Mouse (Mus musculus) CD8-positive naive resting alpha-beta T cell, adult 2 months (primary cell): Measurements from ENCODE around the gene Ankrd33.

Experiments used
- DNase-seq, 2 experiments: peaks; one replicate each; pipeline ENCODE4 v3.0.0; 2022; ENCODE audit warnings: low read depth in 2 of 2, low spot score in 2 of 2

Gene Ankrd33

GRCm38 (mm10) chr15:101115511-101116110 lies at the start of gene Ankrd33:
Ankrd33 (plus strand) TSS chr15:101115755.
- DNase-seq, result no peak

GRCm38 (mm10) chr15:101066364-101066847 lies 49.1 kb upstream of the Ankrd33 start:
- no peak for DNase-seq

DNA sequence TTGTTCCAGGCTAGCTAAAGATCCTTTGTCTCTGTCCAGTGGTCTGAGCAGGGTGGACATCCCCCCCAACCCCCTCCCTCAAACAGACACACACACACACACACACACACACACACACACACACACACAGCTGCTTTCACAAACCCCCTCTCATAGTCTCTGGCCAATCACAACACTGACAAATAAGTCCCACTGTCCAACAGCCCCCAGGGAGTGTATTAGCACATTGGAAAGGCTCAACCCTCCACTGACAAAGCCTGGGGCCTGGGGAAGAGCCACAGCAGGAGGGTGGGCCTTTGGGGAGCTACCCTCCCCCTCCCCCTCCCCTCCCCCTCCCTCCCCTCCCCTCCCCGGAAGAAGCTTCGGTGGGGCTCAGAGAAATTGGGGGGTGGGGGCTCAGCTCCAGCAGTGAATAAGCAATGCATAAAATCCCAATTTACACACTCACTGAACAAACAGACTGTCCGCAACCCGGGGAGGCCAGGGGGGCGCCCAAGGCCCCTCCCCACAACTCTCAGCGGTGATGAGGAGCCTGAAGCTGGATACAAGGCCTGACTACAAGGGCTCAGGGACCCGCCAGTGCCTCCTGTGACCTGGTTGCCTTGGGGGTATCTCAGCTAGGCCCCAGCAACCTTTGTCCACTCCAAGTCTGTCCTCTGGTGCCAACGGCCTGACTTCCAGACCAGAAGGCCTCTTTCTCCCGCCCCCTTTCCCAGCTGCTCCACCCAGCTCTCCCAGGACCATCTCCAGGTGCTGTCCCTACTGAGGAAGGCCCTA lies 48.4 kb upstream of the Ankrd33 start:
- no peak for DNase-seq

DNA sequence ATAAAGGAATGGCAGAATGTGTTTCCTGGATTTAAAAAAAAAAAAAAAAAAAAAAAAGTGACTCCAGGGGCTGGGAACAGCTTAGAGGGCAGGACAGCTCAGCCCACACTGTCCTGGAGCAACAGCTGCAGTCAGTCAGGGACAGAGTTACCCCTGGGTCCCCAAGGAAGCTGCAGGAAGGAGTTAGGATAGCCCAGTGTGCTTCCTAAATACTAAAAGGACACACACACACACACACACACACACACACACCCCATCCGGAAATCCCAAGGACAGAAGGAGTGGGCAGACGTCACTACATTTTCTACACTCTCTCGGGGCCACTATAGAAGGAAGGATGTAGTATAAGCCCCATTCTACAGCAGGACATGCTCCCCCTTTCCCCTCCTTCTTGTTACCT lies 47.5 kb upstream of the Ankrd33 start:
- DNase-seq, result no peak

DNA sequence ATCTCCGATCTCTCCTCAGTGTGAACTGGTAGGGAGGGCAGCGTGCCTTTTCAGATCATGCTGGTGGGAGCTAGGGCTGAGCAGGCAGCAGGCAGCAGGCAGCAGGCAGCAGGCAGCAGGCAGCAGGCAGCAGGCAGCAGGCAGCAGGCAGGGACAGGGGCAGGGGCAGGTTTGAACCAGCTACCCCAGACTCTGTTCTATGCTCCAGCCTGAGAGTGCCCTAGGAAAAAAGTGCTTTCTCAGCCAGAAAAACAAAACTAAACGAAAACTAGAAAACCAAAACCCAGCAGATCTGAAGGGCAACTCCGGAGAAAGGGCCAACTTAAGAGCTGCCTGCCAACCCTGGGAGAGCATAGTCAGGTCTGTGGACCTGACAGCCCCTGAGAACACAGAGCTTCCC lies 46.9 kb upstream of the Ankrd33 start:
- DNase-seq, result no peak

- DNase-seq, result no peak
These were observed 45.8 kb upstream of the Ankrd33 start for GRCm38 (mm10) chr15:101069641-101070190.

DNA sequence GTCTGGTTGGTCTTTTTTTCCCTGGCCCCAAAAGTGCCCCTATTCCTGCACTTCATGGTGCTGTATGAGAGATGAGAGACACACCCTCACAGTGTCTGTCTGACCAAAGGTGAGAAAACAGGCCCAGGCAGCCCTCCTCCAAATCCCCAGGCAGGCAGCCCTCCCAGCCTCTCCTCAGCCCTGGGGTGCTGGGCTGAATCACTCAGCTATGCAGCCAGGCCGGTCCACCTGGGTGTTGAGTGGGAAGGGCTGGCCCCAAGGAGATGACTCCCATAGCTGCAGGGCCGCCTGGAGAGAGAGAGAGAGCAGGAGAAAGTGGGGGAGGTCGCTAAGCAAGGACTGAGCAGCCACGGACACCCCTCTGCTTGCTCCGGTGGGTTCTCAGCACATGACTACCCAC lies 44.8 kb upstream of the Ankrd33 start:
- DNase-seq, result no peak

GRCm38 (mm10) chr15:101072736-101073135 lies 42.8 kb upstream of the Ankrd33 start:
- DNase-seq, result no peak

DNA sequence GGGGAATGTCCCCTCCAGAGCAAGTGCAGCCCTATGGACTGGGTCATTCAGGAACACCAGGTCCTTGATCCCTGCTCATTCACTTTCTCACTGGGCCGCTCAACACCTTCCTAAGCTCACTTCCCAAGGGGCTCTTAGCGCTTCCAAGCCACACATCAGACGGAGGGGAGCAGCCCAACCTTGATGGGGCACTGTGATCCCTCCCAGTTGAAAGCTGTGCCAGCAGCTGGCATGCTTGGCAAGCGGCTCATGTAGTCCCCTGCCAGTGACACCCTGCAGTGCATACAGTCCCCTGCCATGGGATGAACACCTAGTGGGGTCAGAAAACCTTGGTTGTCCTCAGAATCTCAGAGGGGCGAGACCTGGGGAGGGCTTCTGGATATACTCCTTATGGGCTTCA lies 41.5 kb upstream of the Ankrd33 start:
- no peak for DNase-seq

DNA sequence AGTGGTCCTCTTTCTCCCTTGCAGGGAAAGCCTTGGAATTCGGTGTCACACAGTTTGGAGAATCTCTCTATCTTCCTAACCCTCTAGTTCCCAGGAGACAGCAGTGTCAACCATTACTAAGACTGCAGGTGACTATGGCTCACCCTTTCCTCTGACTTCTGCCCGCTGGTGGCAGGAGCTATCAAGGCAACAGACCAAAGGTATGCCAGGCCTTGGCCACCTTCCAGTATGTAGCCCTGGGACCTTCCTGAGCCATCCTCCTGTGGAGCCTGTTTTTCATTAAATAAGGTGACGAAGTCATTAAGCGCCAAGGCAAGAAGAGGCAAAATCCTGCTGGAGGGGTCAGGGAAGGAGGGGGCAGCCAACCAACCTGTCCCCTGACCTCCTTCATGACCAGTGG lies 40.4 kb upstream of the Ankrd33 start:
- DNase-seq, result no peak

DNA sequence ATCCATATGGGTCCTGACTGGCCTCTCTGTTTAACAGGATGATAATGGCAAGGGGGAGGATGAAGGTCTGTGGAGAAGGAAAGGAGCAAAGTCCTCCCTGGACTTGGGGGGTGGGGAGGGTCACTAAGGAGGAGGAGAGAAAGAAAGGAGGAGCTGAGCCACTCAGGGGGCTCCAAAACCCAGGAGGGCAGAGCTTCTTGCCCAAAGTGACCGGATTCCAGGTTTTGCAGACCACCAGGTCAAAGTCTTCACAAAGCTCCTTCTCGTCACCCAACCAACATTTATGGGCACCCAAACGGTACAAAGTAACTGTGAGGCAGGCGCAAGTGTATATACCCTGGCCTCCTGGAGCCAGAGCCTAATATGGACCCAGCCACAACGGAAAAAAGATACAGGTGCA lies 39.9 kb upstream of the Ankrd33 start:
- DNase-seq, result no peak

DNA sequence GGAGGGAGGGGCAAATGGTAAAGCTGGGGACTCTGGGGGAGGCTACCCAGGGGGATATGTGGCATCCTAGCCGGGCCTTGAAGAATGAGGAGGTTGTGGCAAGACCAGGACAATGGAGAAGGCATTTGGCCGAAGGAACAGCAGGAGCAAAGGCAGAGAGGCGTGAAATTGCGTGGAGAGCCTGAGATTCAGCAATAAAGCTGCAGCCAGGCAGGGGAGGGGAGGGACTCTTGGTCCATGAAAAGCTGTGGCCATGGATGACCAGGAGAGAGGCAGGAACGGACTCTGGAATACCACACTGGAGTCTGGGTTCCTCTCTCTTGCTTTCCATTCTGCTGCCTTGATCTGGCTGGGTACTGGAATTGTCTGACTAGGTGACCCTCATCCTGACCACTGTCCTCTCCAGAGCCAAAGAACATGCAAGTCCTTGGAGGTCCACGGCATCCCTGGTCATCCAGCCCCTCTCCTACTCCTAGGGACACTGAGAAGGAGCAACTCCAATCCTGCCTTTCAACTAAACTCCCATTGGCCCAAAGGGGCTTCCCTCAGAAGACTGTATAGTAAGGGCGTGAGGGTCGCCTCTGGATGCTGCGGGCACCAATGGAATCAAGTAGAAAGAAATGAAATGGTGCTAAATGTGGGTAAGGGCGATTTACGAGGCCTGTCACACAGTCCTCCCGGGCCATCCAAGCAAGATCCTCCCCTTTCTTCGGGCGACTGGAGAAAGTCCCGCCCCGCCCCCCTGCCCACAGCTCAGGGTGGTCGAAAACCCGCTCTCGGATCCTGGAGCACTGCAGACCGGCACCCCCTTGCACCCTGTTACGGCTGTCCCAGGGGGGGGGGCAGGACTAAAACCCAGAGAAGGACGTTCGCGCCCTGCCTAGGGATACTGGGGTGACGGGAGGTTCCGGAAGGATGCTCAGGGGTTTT lies 39.2 kb upstream of the Ankrd33 start:
- no peak for DNase-seq

GRCm38 (mm10) chr15:101077001-101077812 lies 38.3 kb upstream of the Ankrd33 start:
- DNase-seq, result no peak

DNA sequence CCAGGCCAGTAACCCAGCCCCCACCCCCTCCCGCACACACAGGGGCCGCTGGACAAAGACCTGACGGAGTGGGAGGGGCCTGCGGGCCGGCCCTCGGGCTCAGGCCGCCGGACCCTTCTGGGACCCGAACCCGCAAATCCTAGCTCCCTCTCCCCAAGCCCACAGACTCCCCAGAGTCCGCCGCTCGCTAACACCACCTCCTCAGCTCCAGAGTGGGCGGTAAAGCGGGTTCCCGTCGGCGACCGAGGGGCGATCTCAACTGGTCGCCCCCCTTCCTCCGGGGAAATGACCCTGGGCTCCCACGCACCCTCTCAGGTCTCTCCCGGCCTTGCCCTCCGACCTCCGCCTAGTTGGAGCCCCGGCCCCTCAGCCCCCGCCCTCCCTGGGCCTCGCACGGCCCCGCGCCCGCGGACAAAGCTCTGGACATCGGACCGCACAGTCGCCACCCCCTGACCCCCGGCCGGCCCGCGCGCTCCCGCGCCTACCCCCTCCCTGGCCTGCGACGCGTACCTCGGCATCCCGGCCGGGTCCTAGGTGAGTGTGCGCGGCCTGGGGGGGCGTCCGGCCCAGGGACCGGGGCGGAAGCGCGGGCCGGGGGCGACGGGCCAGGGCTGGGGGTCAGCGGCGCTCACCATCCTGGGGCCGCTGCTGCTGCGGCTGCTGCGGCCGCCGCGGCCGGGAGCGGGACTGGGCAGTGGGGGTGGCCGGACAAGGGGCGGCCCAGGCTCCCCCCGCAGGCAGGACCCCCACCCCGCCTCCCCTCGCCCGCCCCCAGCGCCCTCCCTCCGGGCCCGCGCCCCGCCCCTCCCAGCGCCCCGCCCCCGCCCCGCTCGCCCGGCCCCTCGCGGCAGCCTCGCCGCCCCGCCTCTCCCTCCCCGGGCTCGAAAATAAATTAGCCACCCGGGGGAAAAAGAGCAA lies 37.5 kb upstream of the Ankrd33 start, which contains the start of gene Fignl2:
Gene Fignl2, minus strand, starts transcription at position 755 of the 918 bp plus-strand sequence.
- no peak for DNase-seq

GRCm38 (mm10) chr15:101078731-101079156 lies 36.8 kb upstream of the Ankrd33 start:
- no peak for DNase-seq

DNA sequence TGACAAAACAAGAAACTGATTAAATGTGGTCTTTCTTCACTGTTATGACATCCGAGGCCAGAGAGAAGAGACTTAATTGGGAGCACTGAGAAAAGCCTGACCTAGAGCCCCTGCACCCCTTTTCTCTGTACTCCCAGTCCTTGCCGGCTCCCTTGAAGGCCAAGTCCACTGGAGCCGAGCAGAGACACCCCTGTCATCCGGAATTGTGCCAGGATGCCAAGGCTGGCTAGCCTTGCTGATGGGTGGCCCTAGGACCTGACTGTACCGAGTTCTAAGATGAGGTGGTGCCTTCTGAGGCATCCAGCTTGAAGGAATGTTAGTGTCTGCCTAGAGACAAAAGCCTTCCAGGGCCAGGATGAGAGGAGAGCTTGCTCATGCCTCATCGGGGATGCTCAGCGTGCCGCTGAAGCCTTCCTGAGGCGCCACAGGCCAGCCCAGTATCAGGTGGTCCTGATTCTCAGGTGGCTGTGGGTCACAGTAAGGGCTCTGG lies 35.5 kb upstream of the Ankrd33 start:
- DNase-seq, result no peak

- DNase-seq, result no peak
These were observed 34.5 kb upstream of the Ankrd33 start for GRCm38 (mm10) chr15:101081035-101081548.

DNA sequence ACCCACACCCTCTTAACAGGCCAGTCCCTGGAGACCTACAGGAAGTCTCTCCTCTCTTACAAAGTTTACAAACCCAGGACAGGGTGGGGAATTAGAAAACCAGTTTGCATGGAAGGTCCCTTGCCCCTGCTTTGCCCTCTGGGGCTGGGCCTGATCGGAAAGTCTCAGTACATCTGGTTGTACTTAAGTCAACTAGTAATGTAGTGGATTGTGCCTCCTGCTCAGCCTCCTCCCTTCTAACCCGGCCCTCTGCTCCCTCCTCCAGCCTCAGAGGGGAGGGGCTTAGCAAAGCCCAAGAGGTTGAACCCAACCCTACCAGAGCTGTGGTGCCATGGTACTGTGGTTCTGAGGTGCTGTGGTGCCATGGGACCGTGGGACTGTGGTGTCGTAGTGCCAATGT lies 33.3 kb upstream of the Ankrd33 start:
- no peak for DNase-seq

- DNase-seq, result no peak
These were observed 31.1 kb upstream of the Ankrd33 start for GRCm38 (mm10) chr15:101084499-101084898.
